Mouse (Mus musculus): ENCODE data around the gene Fbxo21. TPM values are rescaled to one million over a fixed set of nuclear protein-coding genes. Genes with fewer than 3 reads are reported as not detected.

Gene Fbxo21
- 55.1 and 55.3 TPM in 2 replicates for polyA plus RNA-seq (2015; fragmentation: Nextera tagmentation; extraction: Ambion mirVana)

- H3K27me3 ChIP-seq = no peaks in the 10 kb centered on the region
- H3K9ac ChIP-seq = peak within 1 kb of the TSS; percentile 95
- peak; percentile 93 for ATAC-seq (ENCODE audit: insufficient number of reproducible peaks, low FRiP score, low TSS enrichment, low read depth)
- peak within 1 kb of the TSS; percentile 99 for H3K4me3 ChIP-seq (replicated peaks)
- H3K36me3 ChIP-seq = peaks cover 20% of the 10 kb centered on the region
- H3K4me2 ChIP-seq (replicated peaks) = peak within 1 kb of the TSS; percentile 77
- no peaks in the 10 kb centered on the region for H3K9me3 ChIP-seq (replicated peaks)
- under 1% methylated on average over 83 of the region's 88 CpGs for WGBS
- peaks cover 16% of the 10 kb centered on the region for H3K4me1 ChIP-seq
- peak within 1 kb of the TSS; percentile 82 for H3K27ac ChIP-seq (replicated peaks)
Observed at GRCm38 (mm10) chr5:117976657-117977500, at the start of gene Fbxo21. Gene Fbxo21, plus strand, starts transcription at chr5:117976730.

GRCm38 (mm10) chr5:117928553-117928952 is 48.0 kb upstream of the Fbxo21 start:
- Histone ChIP-seq H3K36me3 (no peaks in the 10 kb centered on the region), H3K4me2 (replicated peaks) (no peak overlapping the region), H3K27me3 (no peaks in the 10 kb centered on the region), H3K4me3 (replicated peaks) (no peak overlapping the region), H3K27ac (replicated peaks) (no peak overlapping the region), H3K9me3 (replicated peaks) (no peaks in the 10 kb centered on the region), H3K9ac (no peak overlapping the region), H3K4me1 (no peaks in the 10 kb centered on the region)
- 94% methylated on average over 2 of the region's 2 CpGs for WGBS
- ATAC-seq (ENCODE audit: insufficient number of reproducible peaks, low FRiP score, low TSS enrichment, low read depth) = no peak

GRCm38 (mm10) chr5:117932222-117932621 is 44.3 kb upstream of the Fbxo21 start:
- Histone ChIP-seq H3K4me1 (no peaks in the 10 kb centered on the region), H3K9me3 (replicated peaks) (no peaks in the 10 kb centered on the region), H3K36me3 (no peaks in the 10 kb centered on the region), H3K4me2 (replicated peaks) (no peak overlapping the region), H3K27me3 (0 out of 2 replicates have a peak, but pooled peaks cover 6% of the 10 kb centered on the region), H3K4me3 (replicated peaks) (no peak overlapping the region), H3K9ac (no peak overlapping the region), H3K27ac (replicated peaks) (no peak overlapping the region)
- 66% methylated on average over 2 of the region's 2 CpGs for WGBS
- no peak for ATAC-seq (ENCODE audit: insufficient number of reproducible peaks, low FRiP score, low TSS enrichment, low read depth)

- H3K9me3 ChIP-seq (replicated peaks) = no peaks in the 10 kb centered on the region
- no peak for ATAC-seq (ENCODE audit: insufficient number of reproducible peaks, low FRiP score, low TSS enrichment, low read depth)
- WGBS = under 1% methylated on average over 9 of the region's 9 CpGs
- no peaks in the 10 kb centered on the region for H3K36me3 ChIP-seq
- 0 out of 2 replicates have a peak, but pooled peaks cover 8% of the 10 kb centered on the region for H3K27me3 ChIP-seq
- no peak overlapping the region for H3K4me2 ChIP-seq (replicated peaks)
- H3K4me3 ChIP-seq (replicated peaks) = no peak overlapping the region
- H3K27ac ChIP-seq (replicated peaks) = no peak overlapping the region
- H3K9ac ChIP-seq = no peak overlapping the region
- H3K4me1 ChIP-seq = no peaks in the 10 kb centered on the region
Observed at GRCm38 (mm10) chr5:117932862-117933261, 43.7 kb upstream of the Fbxo21 start.

GRCm38 (mm10) chr5:117936346-117936745 is 40.2 kb upstream of the Fbxo21 start:
- H3K36me3 ChIP-seq = no peaks in the 10 kb centered on the region
- H3K9ac ChIP-seq = no peak overlapping the region
- H3K4me1 ChIP-seq = no peaks in the 10 kb centered on the region
- no peak overlapping the region for H3K4me2 ChIP-seq (replicated peaks)
- 69% methylated on average over 16 of the region's 16 CpGs for whole genome bisulfite sequencing
- ATAC-seq (ENCODE audit: insufficient number of reproducible peaks, low FRiP score, low TSS enrichment, low read depth) = no peak
- H3K9me3 ChIP-seq (replicated peaks) = no peaks in the 10 kb centered on the region
- 0 out of 2 replicates have a peak, but pooled peaks cover 8% of the 10 kb centered on the region for H3K27me3 ChIP-seq
- H3K27ac ChIP-seq (replicated peaks) = no peak overlapping the region
- H3K4me3 ChIP-seq (replicated peaks) = no peak overlapping the region

- 87% methylated on average over 3 of the region's 3 CpGs for WGBS
- Histone ChIP-seq H3K27me3 (0 out of 2 replicates have a peak, but pooled peaks cover 8% of the 10 kb centered on the region), H3K9ac (no peak overlapping the region), H3K9me3 (replicated peaks) (no peaks in the 10 kb centered on the region), H3K36me3 (no peaks in the 10 kb centered on the region), H3K4me1 (no peaks in the 10 kb centered on the region), H3K4me3 (replicated peaks) (no peak overlapping the region), H3K27ac (replicated peaks) (no peak overlapping the region), H3K4me2 (replicated peaks) (no peak overlapping the region)
- no peak for ATAC-seq (ENCODE audit: insufficient number of reproducible peaks, low FRiP score, low TSS enrichment, low read depth)
Observed at GRCm38 (mm10) chr5:117937186-117937585, 39.3 kb upstream of the Fbxo21 start.

GRCm38 (mm10) chr5:117938182-117938581 is 38.3 kb upstream of the Fbxo21 start:
- no peaks in the 10 kb centered on the region for H3K4me1 ChIP-seq
- 0 out of 2 replicates have a peak, but pooled peaks cover 8% of the 10 kb centered on the region for H3K27me3 ChIP-seq
- WGBS = 13% methylated on average over 14 of the region's 14 CpGs
- peak overlapping the region; percentile 44 for H3K4me2 ChIP-seq (replicated peaks)
- H3K9ac ChIP-seq = no peak overlapping the region
- H3K36me3 ChIP-seq = no peaks in the 10 kb centered on the region
- no peaks in the 10 kb centered on the region for H3K9me3 ChIP-seq (replicated peaks)
- no peak for ATAC-seq (ENCODE audit: insufficient number of reproducible peaks, low FRiP score, low TSS enrichment, low read depth)
- H3K27ac ChIP-seq (replicated peaks) = no peak overlapping the region
- H3K4me3 ChIP-seq (replicated peaks) = peak overlapping the region; percentile 27; the same call in 1 of the 2 replicates

- no peaks in the 10 kb centered on the region for H3K36me3 ChIP-seq
- no peak overlapping the region for H3K9ac ChIP-seq
- 84% methylated on average over 8 of the region's 8 CpGs for WGBS
- H3K4me2 ChIP-seq (replicated peaks) = no peak overlapping the region
- H3K9me3 ChIP-seq (replicated peaks) = no peaks in the 10 kb centered on the region
- H3K27ac ChIP-seq (replicated peaks) = no peak overlapping the region
- ATAC-seq (ENCODE audit: insufficient number of reproducible peaks, low FRiP score, low TSS enrichment, low read depth) = no peak
- no peak overlapping the region for H3K4me3 ChIP-seq (replicated peaks)
- H3K27me3 ChIP-seq = 0 out of 2 replicates have a peak, but pooled peaks cover 8% of the 10 kb centered on the region
- no peaks in the 10 kb centered on the region for H3K4me1 ChIP-seq
Observed at GRCm38 (mm10) chr5:117939402-117939801, 37.1 kb upstream of the Fbxo21 start.

GRCm38 (mm10) chr5:117941552-117941951 is 35.0 kb upstream of the Fbxo21 start:
- H3K4me2 ChIP-seq (replicated peaks) = no peak overlapping the region
- ATAC-seq (ENCODE audit: insufficient number of reproducible peaks, low FRiP score, low TSS enrichment, low read depth) = no peak

GRCm38 (mm10) chr5:117946605-117947004 is 29.9 kb upstream of the Fbxo21 start:
- Histone ChIP-seq H3K9ac (no peak overlapping the region), H3K4me2 (replicated peaks) (no peak overlapping the region), H3K4me3 (replicated peaks) (no peak overlapping the region), H3K27ac (replicated peaks) (no peak overlapping the region), H3K27me3 (no peaks in the 10 kb centered on the region), H3K4me1 (no peaks in the 10 kb centered on the region), H3K9me3 (replicated peaks) (no peaks in the 10 kb centered on the region), H3K36me3 (no peaks in the 10 kb centered on the region)
- ATAC-seq (ENCODE audit: insufficient number of reproducible peaks, low FRiP score, low TSS enrichment, low read depth) = no peak
- 19% methylated on average over 4 of the region's 4 CpGs for WGBS

More at GRCm38 (mm10) chr5:117941552-117941951, 35.0 kb upstream of the Fbxo21 start:
- 0 out of 2 replicates have a peak, but pooled peaks cover 5% of the 10 kb centered on the region for H3K27me3 ChIP-seq
- no peak overlapping the region for H3K27ac ChIP-seq (replicated peaks)
- no peak overlapping the region for H3K4me3 ChIP-seq (replicated peaks)
- 71% methylated on average over 3 of the region's 3 CpGs for WGBS
- H3K9me3 ChIP-seq (replicated peaks) = no peaks in the 10 kb centered on the region
- H3K4me1 ChIP-seq = no peaks in the 10 kb centered on the region
- no peaks in the 10 kb centered on the region for H3K36me3 ChIP-seq
- no peak overlapping the region for H3K9ac ChIP-seq

- no peak for ATAC-seq (ENCODE audit: insufficient number of reproducible peaks, low FRiP score, low TSS enrichment, low read depth)
Observed at GRCm38 (mm10) chr5:117949393-117949792, 27.1 kb upstream of the Fbxo21 start.

More at GRCm38 (mm10) chr5:117949393-117949792, 27.1 kb upstream of the Fbxo21 start:
- Histone ChIP-seq H3K9me3 (replicated peaks) (no peaks in the 10 kb centered on the region), H3K4me3 (replicated peaks) (no peak overlapping the region), H3K36me3 (no peaks in the 10 kb centered on the region), H3K4me2 (replicated peaks) (no peak overlapping the region), H3K27ac (replicated peaks) (no peak overlapping the region), H3K9ac (no peak overlapping the region), H3K27me3 (no peaks in the 10 kb centered on the region), H3K4me1 (no peaks in the 10 kb centered on the region)
- 76% methylated on average over 10 of the region's 10 CpGs for WGBS
